Mouse (Mus musculus) C2C12 (cell line): ENCODE results near the gene Mn1. TPM values are rescaled to one million over a fixed set of nuclear protein-coding genes. Genes with fewer than 3 reads are reported as not detected.

ENCODE experiments used
- H3K27me3 ChIP-seq: one replicate; pipeline ENCODE4 v1.6.1; 2011; ENCODE audit not compliant: control insufficient read depth, insufficient read depth, insufficient read length
- H3K36me3 ChIP-seq: one replicate; pipeline ENCODE4 v1.6.1; 2011; ENCODE audit not compliant: control insufficient read depth, insufficient read depth
- H3K4me3 ChIP-seq: one replicate; pipeline ENCODE4 v1.5.1; 2011; ENCODE audit warnings: mild to moderate bottlenecking, control low read depth; ENCODE audit not compliant: poor library complexity, insufficient read depth, severe bottlenecking
- H3K79me2 ChIP-seq: one replicate; pipeline ENCODE4 v1.6.1; 2011; ENCODE audit not compliant: control insufficient read depth, insufficient read depth
- H3K79me3 ChIP-seq: one replicate; pipeline ENCODE4 v1.6.1; 2011; ENCODE audit warnings: low read depth, control low read depth
- H3ac ChIP-seq: one replicate; pipeline ENCODE3; 2011; ENCODE audit warnings: low read depth; ENCODE audit not compliant: control insufficient read depth, insufficient read length
- CEBPB ChIP-seq: IDR thresholded peaks from one replicate; pipeline ENCODE4 v1.6.1; 2011; ENCODE audit warnings: low read depth, mild to moderate bottlenecking, control low read depth, moderate library complexity
- CTCF ChIP-seq: IDR thresholded peaks from one replicate; pipeline ENCODE4 v1.5.1; 2011; ENCODE audit not compliant: control insufficient read depth, insufficient read depth, insufficient read length
- FOSL1 ChIP-seq: IDR thresholded peaks from one replicate; pipeline ENCODE4 v1.8.0; 2011; ENCODE audit warnings: mild to moderate bottlenecking, low read length; ENCODE audit not compliant: poor library complexity, insufficient read depth, severe bottlenecking
- MAX ChIP-seq: IDR thresholded peaks from one replicate; pipeline ENCODE4 v1.6.1; 2011; ENCODE audit warnings: mild to moderate bottlenecking, control low read depth
- MYOD1 ChIP-seq: IDR thresholded peaks from one replicate; pipeline ENCODE4 v1.6.1; 2011; ENCODE audit warnings: low read depth; ENCODE audit not compliant: control insufficient read depth, insufficient read length
- MYOG ChIP-seq: IDR thresholded peaks from one replicate; pipeline ENCODE4 v1.6.1; 2011; ENCODE audit not compliant: control insufficient read depth, insufficient read length; ENCODE audit errors: extremely low read depth
- USF1 ChIP-seq: IDR thresholded peaks from one replicate; pipeline ENCODE4 v1.6.1; 2011; ENCODE audit warnings: low read depth, mild to moderate bottlenecking, control low read depth, moderate library complexity
- polyA plus RNA-seq: library from polyadenylated mRNA; unstranded; fragments of >200 nt; fragmentation: generic; extraction: Trizol; gene quantifications from one replicate; pipeline ENCODE4 v1.2.1, GENCODE M21; 2012; ENCODE audit warnings: missing spikeins

The Mn1 gene
- polyA plus RNA-seq, 1 experiment: not detected

GRCm38 (mm10) chr5:111449700-111450099 lies 32.5 kb downstream of the Mn1 start:
- H3ac ChIP-seq: no peak overlapping the region
- H3K79me3 ChIP-seq: no peaks in the 10 kb centered on the region
- no peaks in the 10 kb centered on the region for H3K36me3 ChIP-seq
- H3K27me3 ChIP-seq: peaks cover 36% of the 10 kb centered on the region
- no peak overlapping the region for H3K4me3 ChIP-seq
- no peak for TF ChIP-seq MYOG
- no peak for TF ChIP-seq CEBPB
- TF ChIP-seq CTCF: no peak
- no peak for TF ChIP-seq MAX
- TF ChIP-seq FOSL1: no peak
- no peak for TF ChIP-seq USF1
- no peak for TF ChIP-seq MYOD1
- no peaks in the 10 kb centered on the region for H3K79me2 ChIP-seq

- Histone ChIP-seq H3K79me3 (no peaks in the 10 kb centered on the region), H3ac (no peak overlapping the region), H3K36me3 (no peaks in the 10 kb centered on the region), H3K27me3 (peaks cover 36% of the 10 kb centered on the region), H3K4me3 (no peak overlapping the region), H3K79me2 (no peaks in the 10 kb centered on the region)
- TF ChIP-seq MYOG (no peak), FOSL1 (no peak), USF1 (no peak)
Measured at GRCm38 (mm10) chr5:111454240-111454639, 37.1 kb downstream of the Mn1 start.

GRCm38 (mm10) chr5:111454876-111455275 lies 37.7 kb downstream of the Mn1 start:
- H3K79me2 ChIP-seq: no peaks in the 10 kb centered on the region
- TF ChIP-seq CEBPB (no peak), MAX (no peak), CTCF (no peak), USF1 (no peak), FOSL1 (no peak), MYOD1 (no peak), MYOG (no peak)
- H3K4me3 ChIP-seq: no peak overlapping the region
- no peaks in the 10 kb centered on the region for H3K79me3 ChIP-seq
- H3K36me3 ChIP-seq: no peaks in the 10 kb centered on the region
- no peak overlapping the region for H3ac ChIP-seq
- peaks cover 38% of the 10 kb centered on the region for H3K27me3 ChIP-seq

- Histone ChIP-seq H3K36me3 (no peaks in the 10 kb centered on the region), H3K79me2 (no peaks in the 10 kb centered on the region), H3ac (no peak overlapping the region), H3K27me3 (peaks cover 33% of the 10 kb centered on the region), H3K4me3 (no peak overlapping the region), H3K79me3 (no peaks in the 10 kb centered on the region)
- no peak for TF ChIP-seq CEBPB
- no peak for TF ChIP-seq MYOG
- TF ChIP-seq MAX: no peak
Measured at GRCm38 (mm10) chr5:111458675-111459074, 41.5 kb downstream of the Mn1 start.

- Histone ChIP-seq H3ac (no peak overlapping the region), H3K79me2 (no peaks in the 10 kb centered on the region), H3K79me3 (no peaks in the 10 kb centered on the region), H3K36me3 (no peaks in the 10 kb centered on the region), H3K27me3 (peaks cover 8% of the 10 kb centered on the region), H3K4me3 (no peak overlapping the region)
- TF ChIP-seq CTCF (no peak), MYOG (no peak), CEBPB (no peak), FOSL1 (no peak), MYOD1 (no peak), MAX (no peak), USF1 (no peak)
Measured at GRCm38 (mm10) chr5:111465811-111466299, 48.7 kb downstream of the Mn1 start.

- H3K4me3 ChIP-seq: no peak overlapping the region
- no peaks in the 10 kb centered on the region for H3K79me3 ChIP-seq
- TF ChIP-seq CEBPB (no peak), FOSL1 (no peak), CTCF (no peak), USF1 (no peak), MYOD1 (no peak), MAX (no peak), MYOG (no peak)
- H3K79me2 ChIP-seq: no peaks in the 10 kb centered on the region
- H3ac ChIP-seq: no peak overlapping the region
- peaks cover 8% of the 10 kb centered on the region for H3K27me3 ChIP-seq
- H3K36me3 ChIP-seq: no peaks in the 10 kb centered on the region
Measured at GRCm38 (mm10) chr5:111466429-111466828, 49.3 kb downstream of the Mn1 start.
